Mouse (Mus musculus) heart, embryonic 10.5 days (tissue): Measurements from ENCODE around the gene Methig1. TPM values are rescaled to one million over a fixed set of nuclear protein-coding genes. Genes with fewer than 3 reads are reported as not detected.
"Not testable (repeated sequence)": the region's sequence is repeated elsewhere in the genome, so short reads cannot be mapped to it uniquely, and the experiment has no call there.

ENCODE experiments used
- DNase-seq: peaks from one replicate; pipeline ENCODE4 v3.0.0-alpha.2; 2017; ENCODE audit warnings: low spot score
- H3K27ac ChIP-seq: fragments of 300-500 bp; sonication (generic); 2 replicates; pipeline ENCODE4 v1.5.1; 2016; ENCODE audit warnings: mild to moderate bottlenecking
- H3K27me3 ChIP-seq: fragments of 300-500 bp; sonication (generic); 2 replicates; pipeline ENCODE4 v1.6.1; 2016; ENCODE audit warnings: mild to moderate bottlenecking; ENCODE audit not compliant: poor library complexity, insufficient read depth, severe bottlenecking
- H3K36me3 ChIP-seq: fragments of 300-500 bp; sonication (generic); 2 replicates; pipeline ENCODE4 v1.6.1; 2016; ENCODE audit warnings: mild to moderate bottlenecking, moderate library complexity
- H3K4me1 ChIP-seq: fragments of 300-500 bp; sonication (generic); 2 replicates; pipeline ENCODE4 v1.6.1; 2016; ENCODE audit warnings: mild to moderate bottlenecking
- H3K4me3 ChIP-seq: fragments of 300-500 bp; sonication (generic); 2 replicates; pipeline ENCODE4 v1.5.1; 2016; ENCODE audit warnings: mild to moderate bottlenecking, moderate library complexity
- H3K9me3 ChIP-seq: fragments of 300-500 bp; sonication (generic); 2 replicates; pipeline ENCODE4 v1.6.1; 2016; ENCODE audit warnings: mild to moderate bottlenecking, moderate library complexity
- WGBS: fragments of 180-500 bp; shearing (Covaris S2); methylation state at CpG from one replicate; pipeline ENCODE4 v1.1.7; 2016; 5-methylcytosine and 5-hydroxymethylcytosine counted together
- polyA plus RNA-seq: library from polyadenylated mRNA; unstranded; fragments of >200 nt; fragmentation: Nextera tagmentation; extraction: Ambion mirVana; gene quantifications from 2 replicates; pipeline ENCODE4 v1.2.1, GENCODE M21; 2016

Gene Methig1
- polyA plus RNA-seq, 1 experiment from 2014 or later: 0.33 TPM

GRCm38 (mm10) chr15:100351501-100352060, 1.4 kb upstream of the Methig1 start:
- Histone ChIP-seq H3K4me1 (peaks cover 25% of the 10 kb centered on the region), H3K27me3 (no peaks in the 10 kb centered on the region), H3K36me3 (no peaks in the 10 kb centered on the region), H3K4me3 (no peak overlapping the region), H3K27ac (0 out of 2 replicates have a peak overlapping the region, but pooled peaks have one; percentile 25), H3K9me3 (no peaks in the 10 kb centered on the region)
- peak; percentile 74 for DNase-seq
- WGBS: 50% methylated on average over 6 of the region's 6 CpGs

GRCm38 (mm10) chr15:100353399-100353798, 450 bp downstream of the Methig1 start:
- H3K9me3 ChIP-seq, H3K27ac ChIP-seq, H3K36me3 ChIP-seq, DNase-seq, H3K27me3 ChIP-seq, H3K4me3 ChIP-seq: not testable (repeated sequence)
- WGBS: 84% methylated on average over 22 of the region's 22 CpGs
- H3K4me1 ChIP-seq: peaks cover 22% of the 10 kb centered on the region

DNA sequence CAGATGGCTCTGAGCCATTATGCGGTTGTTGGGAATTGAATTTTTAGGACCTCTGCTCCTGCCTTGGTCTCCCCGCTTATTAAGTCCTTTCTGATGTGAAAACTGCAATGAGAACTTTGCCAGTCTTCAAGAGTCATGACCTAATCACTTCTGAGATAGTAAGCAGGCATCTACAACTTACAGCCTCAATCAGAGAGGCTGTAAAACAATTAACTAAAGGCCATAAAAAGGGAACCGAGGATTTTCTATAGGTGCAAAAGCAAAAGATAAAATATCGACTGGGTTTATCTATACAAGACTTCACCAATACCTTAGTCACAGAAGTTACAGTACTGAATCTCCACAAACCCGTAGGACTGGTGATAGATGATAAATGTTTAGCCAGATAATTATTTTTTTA, 2.9 kb downstream of the Methig1 start:
- H3K4me1 ChIP-seq: peaks cover 10% of the 10 kb centered on the region
- WGBS: 81% methylated on average over 5 of the region's 5 CpGs
- H3K27me3 ChIP-seq: no peaks in the 10 kb centered on the region; the same call in 1 of the 2 replicates
- DNase-seq: no peak
- no peaks in the 10 kb centered on the region for H3K9me3 ChIP-seq
- no peak overlapping the region for H3K27ac ChIP-seq
- H3K36me3 ChIP-seq: no peaks in the 10 kb centered on the region
- H3K4me3 ChIP-seq: no peak overlapping the region

- H3K27me3 ChIP-seq: peaks cover 7% of the 10 kb centered on the region; the same call in 1 of the 2 replicates
- no peak within 1 kb of the TSS for H3K27ac ChIP-seq
- no peaks in the 10 kb centered on the region for H3K9me3 ChIP-seq
- no peaks in the 10 kb centered on the region for H3K4me1 ChIP-seq
- no peaks in the 10 kb centered on the region for H3K36me3 ChIP-seq
- no peak for DNase-seq
- WGBS: 69% methylated on average over 7 of the region's 7 CpGs
- H3K4me3 ChIP-seq: no peak within 1 kb of the TSS
These were observed 11.3 kb downstream of the Methig1 start, which contains the start of gene Higd1c for GRCm38 (mm10) chr15:100364242-100364641. Gene Higd1c (plus strand): TSS chr15:100364542.

- not testable (repeated sequence) for DNase-seq, H3K27me3 ChIP-seq, H3K36me3 ChIP-seq, H3K27ac ChIP-seq, H3K4me1 ChIP-seq, H3K9me3 ChIP-seq, H3K4me3 ChIP-seq
- 79% methylated on average over 9 of the region's 9 CpGs for WGBS
These were observed 13.0 kb downstream of the Methig1 start for GRCm38 (mm10) chr15:100365967-100366366.

DNA sequence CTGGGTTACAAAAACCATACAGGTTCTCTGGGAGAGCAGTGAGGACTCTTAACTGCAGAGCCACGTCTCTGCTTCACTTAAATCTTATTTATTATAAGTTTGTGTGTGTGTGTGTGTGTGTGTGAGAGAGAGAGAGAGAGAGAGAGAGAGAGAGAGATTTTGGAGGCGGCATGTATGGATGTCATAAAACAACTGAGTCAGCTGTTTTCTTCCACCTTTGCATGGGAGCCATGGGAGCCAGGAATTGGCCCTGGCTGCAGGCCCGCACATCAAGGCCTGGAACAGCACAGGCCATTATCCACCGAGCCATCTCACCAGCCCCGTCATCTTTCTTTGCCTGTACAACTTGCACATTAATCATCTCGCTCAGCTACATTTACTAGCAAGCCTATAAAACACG, 14.2 kb downstream of the Methig1 start:
- no peaks in the 10 kb centered on the region for H3K9me3 ChIP-seq
- 77% methylated on average over 7 of the region's 7 CpGs for WGBS
- H3K4me1 ChIP-seq: no peaks in the 10 kb centered on the region
- DNase-seq: no peak
- H3K36me3 ChIP-seq: no peaks in the 10 kb centered on the region
- no peak overlapping the region for H3K27ac ChIP-seq
- H3K4me3 ChIP-seq: no peak overlapping the region
- peaks cover 7% of the 10 kb centered on the region; the same call in 1 of the 2 replicates for H3K27me3 ChIP-seq

- 26% methylated on average over 5 of the region's 5 CpGs for WGBS
- H3K27ac ChIP-seq: no peak overlapping the region
- H3K4me3 ChIP-seq: no peak overlapping the region
- H3K4me1 ChIP-seq: no peaks in the 10 kb centered on the region
- DNase-seq: no peak
- H3K27me3 ChIP-seq: no peaks in the 10 kb centered on the region
- no peaks in the 10 kb centered on the region for H3K9me3 ChIP-seq
- H3K36me3 ChIP-seq: no peaks in the 10 kb centered on the region
These were observed 22.1 kb downstream of the Methig1 start for GRCm38 (mm10) chr15:100375066-100375465.

DNA sequence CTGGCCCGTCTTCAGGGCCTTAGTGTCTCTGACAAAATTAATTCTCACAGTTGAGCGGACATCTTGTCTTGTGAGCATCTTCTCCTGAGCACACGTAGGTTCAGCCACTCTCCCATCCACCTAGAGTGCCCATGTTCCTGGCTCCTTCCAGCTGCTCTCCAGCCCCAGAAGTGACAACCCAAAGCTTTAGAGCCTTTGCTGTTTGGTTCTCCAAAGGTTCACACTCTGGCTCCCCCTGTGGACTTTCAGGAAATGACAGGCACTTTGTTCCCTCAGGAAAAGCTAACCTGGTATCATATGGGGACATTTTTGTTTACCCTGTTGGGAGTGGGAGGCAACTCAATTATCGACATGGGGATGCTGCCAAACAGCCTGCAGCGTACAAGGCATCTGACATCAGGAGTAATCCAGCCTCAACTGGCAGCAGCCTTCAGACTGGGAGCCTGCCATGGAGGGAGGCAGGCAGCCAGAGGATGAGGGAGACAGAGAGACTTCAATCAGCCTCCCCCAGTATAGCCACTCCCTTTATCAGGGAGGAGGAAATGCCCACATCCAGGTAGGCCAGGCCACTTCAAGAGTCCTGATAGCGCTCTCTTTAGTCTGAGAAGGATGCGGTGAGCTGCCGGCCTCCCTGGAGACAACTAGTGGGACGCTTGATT, 25.0 kb downstream of the Methig1 start:
- H3K4me3 ChIP-seq, H3K36me3 ChIP-seq, H3K9me3 ChIP-seq, H3K27me3 ChIP-seq, H3K4me1 ChIP-seq, DNase-seq, H3K27ac ChIP-seq: not testable (repeated sequence)
- 30% methylated on average over 4 of the region's 9 CpGs for WGBS

DNA sequence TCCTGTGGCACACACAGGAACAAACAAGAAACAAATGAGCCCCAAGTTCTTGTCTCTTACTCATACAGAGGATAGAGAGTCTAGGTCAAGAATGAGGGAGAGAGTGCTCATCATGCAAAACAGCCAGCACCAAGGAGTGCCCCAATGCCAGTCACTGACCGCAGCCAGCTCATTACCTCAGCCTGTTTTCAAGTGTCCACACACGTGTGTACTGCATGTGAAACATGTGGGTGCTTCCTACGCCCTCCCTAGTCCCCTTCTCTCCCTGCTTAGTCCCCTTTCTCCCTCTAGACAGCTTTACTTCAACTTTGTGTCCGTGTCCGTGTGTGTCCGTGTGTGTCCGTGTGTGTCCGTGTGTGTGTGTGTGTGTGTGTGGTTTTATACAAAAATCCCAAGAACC, 26.7 kb downstream of the Methig1 start:
- no peak for DNase-seq

GRCm38 (mm10) chr15:100380104-100380503, 27.2 kb downstream of the Methig1 start:
- H3K27ac ChIP-seq: no peak overlapping the region
- no peak overlapping the region for H3K4me3 ChIP-seq
- WGBS: 70% methylated on average over 2 of the region's 2 CpGs
- H3K9me3 ChIP-seq: no peaks in the 10 kb centered on the region
- no peaks in the 10 kb centered on the region; the same call in 1 of the 2 replicates for H3K27me3 ChIP-seq
- no peaks in the 10 kb centered on the region for H3K4me1 ChIP-seq
- H3K36me3 ChIP-seq: no peaks in the 10 kb centered on the region
- DNase-seq: no peak

More for the DNA sequence above, 26.7 kb downstream of the Methig1 start:
- Histone ChIP-seq H3K4me3 (no peak overlapping the region), H3K9me3 (no peaks in the 10 kb centered on the region), H3K36me3 (no peaks in the 10 kb centered on the region), H3K27me3 (no peaks in the 10 kb centered on the region; the same call in 1 of the 2 replicates), H3K4me1 (no peaks in the 10 kb centered on the region), H3K27ac (no peak overlapping the region)
- WGBS: 88% methylated on average over 8 of the region's 8 CpGs

- Histone ChIP-seq H3K27ac (no peak overlapping the region), H3K9me3 (no peaks in the 10 kb centered on the region), H3K36me3 (no peaks in the 10 kb centered on the region), H3K27me3 (no peaks in the 10 kb centered on the region; the same call in 1 of the 2 replicates), H3K4me1 (peaks cover 16% of the 10 kb centered on the region), H3K4me3 (no peak overlapping the region)
- 92% methylated on average over 9 of the region's 9 CpGs for WGBS
- no peak for DNase-seq
These were observed 32.8 kb downstream of the Methig1 start for GRCm38 (mm10) chr15:100385705-100386104.

DNA sequence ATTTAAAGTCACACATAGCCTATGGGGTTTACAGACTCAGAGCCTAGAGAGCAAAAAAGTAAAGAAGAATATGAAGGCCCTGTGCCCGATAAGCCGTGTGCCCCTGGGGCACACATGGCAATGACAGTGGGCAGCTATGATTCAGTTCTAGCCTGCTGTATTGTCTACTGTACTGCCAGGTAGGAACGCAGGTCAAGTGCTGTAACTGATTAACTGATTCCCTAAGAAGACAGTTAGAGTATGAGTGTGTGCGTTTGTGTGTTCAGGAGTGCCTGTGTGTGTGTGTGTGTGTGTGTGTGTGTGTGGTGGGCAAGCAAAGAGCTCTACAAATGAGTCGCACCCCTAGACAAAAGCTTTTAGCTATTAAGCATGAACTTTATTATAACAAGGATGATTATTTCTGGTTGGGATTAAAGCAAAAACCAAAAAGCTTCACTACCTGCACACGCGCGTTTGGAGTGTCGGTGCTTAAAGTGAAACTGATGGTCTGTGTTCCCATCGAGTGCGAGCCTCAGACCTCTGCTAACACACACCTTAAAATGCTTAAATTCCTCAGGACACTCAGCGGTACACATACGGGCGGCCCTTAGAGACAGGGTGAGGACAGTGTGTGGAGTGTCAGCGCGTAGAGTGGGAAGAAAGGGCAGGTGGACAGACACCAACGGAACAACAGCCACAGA, 34.7 kb downstream of the Methig1 start:
- no peak overlapping the region for H3K4me3 ChIP-seq
- H3K4me1 ChIP-seq: peaks cover 35% of the 10 kb centered on the region
- H3K36me3 ChIP-seq: no peaks in the 10 kb centered on the region
- 91% methylated on average over 17 of the region's 17 CpGs for WGBS
- no peak for DNase-seq
- no peak overlapping the region for H3K27ac ChIP-seq
- no peaks in the 10 kb centered on the region for H3K9me3 ChIP-seq
- H3K27me3 ChIP-seq: no peaks in the 10 kb centered on the region; the same call in 1 of the 2 replicates

DNA sequence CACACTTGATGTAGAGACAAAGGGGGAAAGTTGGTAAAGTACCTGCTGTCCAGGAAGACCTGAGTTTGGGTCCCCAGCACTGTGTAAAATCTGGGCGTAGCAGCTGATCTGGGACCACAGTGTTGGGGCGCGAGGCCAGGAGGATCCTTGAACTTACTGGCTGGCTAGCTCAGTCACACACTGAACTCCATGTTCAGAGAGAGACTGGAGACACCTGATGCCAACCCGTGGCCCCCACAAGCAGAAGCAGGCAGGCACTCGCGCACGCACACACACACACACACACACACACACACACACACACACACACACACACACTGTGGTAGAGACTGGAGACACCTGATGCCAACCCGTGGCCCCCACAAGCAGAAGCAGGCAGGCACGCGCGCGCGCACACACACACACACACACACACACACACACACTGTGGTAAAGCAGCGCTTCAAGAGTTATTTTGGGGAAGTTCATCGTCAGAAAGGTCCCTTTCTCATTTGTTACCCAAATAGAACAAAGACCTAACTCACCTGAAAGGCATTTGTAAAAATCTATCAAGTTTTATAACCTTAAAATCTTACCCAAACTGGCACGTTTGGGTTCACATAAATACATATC, 35.4 kb downstream of the Methig1 start:
- H3K27me3 ChIP-seq: no peaks in the 10 kb centered on the region; the same call in 1 of the 2 replicates
- H3K27ac ChIP-seq: no peak overlapping the region
- DNase-seq: no peak
- H3K4me3 ChIP-seq: no peak overlapping the region
- peaks cover 41% of the 10 kb centered on the region for H3K4me1 ChIP-seq
- 86% methylated on average over 16 of the region's 16 CpGs for WGBS
- no peaks in the 10 kb centered on the region for H3K36me3 ChIP-seq
- H3K9me3 ChIP-seq: no peaks in the 10 kb centered on the region
